Mouse (Mus musculus) C2C12 (cell line): ENCODE measurements around the gene 4932414N04Rik. TPM values are rescaled to one million over a fixed set of nuclear protein-coding genes. Genes with fewer than 3 reads are reported as not detected.
"Not testable (repeated sequence)": the region's sequence is repeated elsewhere in the genome, so short reads cannot be mapped to it uniquely, and the experiment has no call there.

Experiments
- H3K27me3 ChIP-seq: one replicate; pipeline ENCODE4 v1.6.1; 2011; ENCODE audit not compliant: control insufficient read depth, insufficient read depth, insufficient read length
- H3K36me3 ChIP-seq: one replicate; pipeline ENCODE4 v1.6.1; 2011; ENCODE audit not compliant: control insufficient read depth, insufficient read depth
- H3K4me3 ChIP-seq: one replicate; pipeline ENCODE4 v1.5.1; 2011; ENCODE audit warnings: mild to moderate bottlenecking, control low read depth; ENCODE audit not compliant: poor library complexity, insufficient read depth, severe bottlenecking
- H3K79me2 ChIP-seq: one replicate; pipeline ENCODE4 v1.6.1; 2011; ENCODE audit not compliant: control insufficient read depth, insufficient read depth
- H3K79me3 ChIP-seq: one replicate; pipeline ENCODE4 v1.6.1; 2011; ENCODE audit warnings: low read depth, control low read depth
- H3ac ChIP-seq: one replicate; pipeline ENCODE3; 2011; ENCODE audit warnings: low read depth; ENCODE audit not compliant: control insufficient read depth, insufficient read length
- CEBPB ChIP-seq: IDR thresholded peaks from one replicate; pipeline ENCODE4 v1.6.1; 2011; ENCODE audit warnings: low read depth, mild to moderate bottlenecking, control low read depth, moderate library complexity
- CTCF ChIP-seq: IDR thresholded peaks from one replicate; pipeline ENCODE4 v1.5.1; 2011; ENCODE audit not compliant: control insufficient read depth, insufficient read depth, insufficient read length
- FOSL1 ChIP-seq: IDR thresholded peaks from one replicate; pipeline ENCODE4 v1.8.0; 2011; ENCODE audit warnings: mild to moderate bottlenecking, low read length; ENCODE audit not compliant: poor library complexity, insufficient read depth, severe bottlenecking
- MAX ChIP-seq: IDR thresholded peaks from one replicate; pipeline ENCODE4 v1.6.1; 2011; ENCODE audit warnings: mild to moderate bottlenecking, control low read depth
- MYOD1 ChIP-seq: IDR thresholded peaks from one replicate; pipeline ENCODE4 v1.6.1; 2011; ENCODE audit warnings: low read depth; ENCODE audit not compliant: control insufficient read depth, insufficient read length
- MYOG ChIP-seq: IDR thresholded peaks from one replicate; pipeline ENCODE4 v1.6.1; 2011; ENCODE audit not compliant: control insufficient read depth, insufficient read length; ENCODE audit errors: extremely low read depth
- USF1 ChIP-seq: IDR thresholded peaks from one replicate; pipeline ENCODE4 v1.6.1; 2011; ENCODE audit warnings: low read depth, mild to moderate bottlenecking, control low read depth, moderate library complexity
- polyA plus RNA-seq: library from polyadenylated mRNA; unstranded; fragments of >200 nt; fragmentation: generic; extraction: Trizol; gene quantifications from one replicate; pipeline ENCODE4 v1.2.1, GENCODE M21; 2012; ENCODE audit warnings: missing spikeins

4932414N04Rik gene
- polyA plus RNA-seq, 1 experiment, result not detected

- H3K79me3 ChIP-seq, result no peaks in the 10 kb centered on the region
- no peaks in the 10 kb centered on the region for H3K27me3 ChIP-seq
- no peak overlapping the region for H3ac ChIP-seq
- TF ChIP-seq MAX (no peak), CEBPB (no peak), FOSL1 (no peak)
- H3K36me3 ChIP-seq, result no peaks in the 10 kb centered on the region
- H3K4me3 ChIP-seq, result no peak overlapping the region
- no peaks in the 10 kb centered on the region for H3K79me2 ChIP-seq
These were observed 109.1 kb downstream of the 4932414N04Rik start for GRCm38 (mm10) chr2:68765371-68765770.

GRCm38 (mm10) chr2:68767186-68767890 lies 111.1 kb downstream of the 4932414N04Rik start:
- H3K4me3 ChIP-seq, result no peak overlapping the region
- no peak overlapping the region for H3ac ChIP-seq
- no peaks in the 10 kb centered on the region for H3K36me3 ChIP-seq
- H3K79me3 ChIP-seq, result no peaks in the 10 kb centered on the region
- H3K27me3 ChIP-seq, result no peaks in the 10 kb centered on the region
- H3K79me2 ChIP-seq, result no peaks in the 10 kb centered on the region
- TF ChIP-seq MAX (no peak), MYOG (no peak), MYOD1 (no peak), FOSL1 (no peak), USF1 (no peak), CEBPB (no peak), CTCF (no peak)

DNA sequence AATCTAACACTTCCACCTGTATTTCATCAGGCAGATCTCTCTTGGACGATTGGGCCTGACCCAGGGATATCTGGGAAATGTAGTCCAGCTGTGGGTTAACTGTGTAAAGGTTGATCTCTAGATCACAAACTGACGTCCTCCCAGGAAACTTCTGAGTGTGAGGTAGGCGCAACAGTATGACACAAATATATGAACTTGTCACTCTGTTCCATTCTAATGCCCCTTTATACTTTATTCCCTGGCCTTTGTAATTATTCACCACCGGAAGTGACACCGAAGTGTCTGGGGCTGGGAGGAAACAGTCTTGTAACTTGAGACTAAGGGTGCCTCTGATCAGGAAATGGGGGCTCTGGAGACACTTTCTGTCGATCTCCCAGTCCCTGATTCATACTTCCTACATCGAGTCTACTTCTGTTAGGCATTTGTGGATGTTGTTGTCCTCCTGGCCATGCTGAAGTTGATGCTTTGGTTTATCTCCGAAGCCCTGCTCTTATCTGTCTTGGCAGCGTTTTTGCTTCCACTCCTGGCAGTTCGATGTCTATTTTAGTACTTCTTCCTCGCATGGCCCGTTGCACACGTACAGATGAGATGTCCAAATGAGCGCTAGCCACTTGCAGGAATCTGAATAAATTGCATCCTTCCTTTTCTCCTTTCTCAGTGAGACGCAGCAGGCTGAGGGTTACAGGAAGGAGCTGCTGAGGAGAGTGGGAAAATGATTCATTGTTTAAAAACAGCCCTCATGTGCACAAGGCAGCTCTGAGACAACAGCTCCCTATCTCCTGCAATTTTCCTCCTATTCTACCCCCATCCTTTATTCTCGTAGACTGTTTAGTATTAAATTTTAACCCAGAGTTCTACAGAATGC lies 126.2 kb downstream of the 4932414N04Rik start:
- TF ChIP-seq FOSL1 (no peak), USF1 (no peak)
- H3K4me3 ChIP-seq, result no peak overlapping the region
- no peaks in the 10 kb centered on the region for H3K36me3 ChIP-seq

DNA sequence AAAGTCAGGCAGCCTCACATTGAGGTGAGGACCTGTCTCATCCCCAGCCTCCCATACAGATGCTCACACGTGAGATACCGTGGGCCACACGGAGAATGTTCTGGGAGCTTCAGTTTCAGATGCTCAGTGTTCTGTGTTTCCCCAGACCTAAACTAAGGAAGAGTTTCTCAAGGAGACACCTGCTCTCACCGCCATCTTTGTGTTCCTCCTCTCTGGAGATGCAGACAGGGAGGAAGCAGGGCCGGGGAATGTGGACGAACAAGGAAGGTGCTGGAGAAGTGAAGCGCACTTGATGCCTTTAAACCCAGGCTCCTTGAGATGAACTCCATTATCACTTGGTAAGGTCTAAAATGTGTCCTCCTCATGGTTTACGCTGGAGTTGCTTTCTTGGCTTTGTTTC lies 127.4 kb downstream of the 4932414N04Rik start:
- H3K4me3 ChIP-seq, H3K79me2 ChIP-seq, H3K36me3 ChIP-seq: not testable (repeated sequence)

More for the DNA sequence above, 126.2 kb downstream of the 4932414N04Rik start:
- Histone ChIP-seq H3K79me2 (no peaks in the 10 kb centered on the region), H3ac (no peak overlapping the region), H3K79me3 (no peaks in the 10 kb centered on the region), H3K27me3 (no peaks in the 10 kb centered on the region)

GRCm38 (mm10) chr2:68784710-68785427 lies 128.6 kb downstream of the 4932414N04Rik start:
- TF ChIP-seq MYOD1, result no peak
- TF ChIP-seq CTCF, result peak; percentile 45
- Histone ChIP-seq H3K4me3 (no peak overlapping the region), H3K79me2 (no peaks in the 10 kb centered on the region), H3K36me3 (no peaks in the 10 kb centered on the region), H3K79me3 (no peaks in the 10 kb centered on the region), H3K27me3 (no peaks in the 10 kb centered on the region), H3ac (no peak overlapping the region)

More for the DNA sequence above, 127.4 kb downstream of the 4932414N04Rik start:
- not testable (repeated sequence) for H3ac ChIP-seq, H3K79me3 ChIP-seq, H3K27me3 ChIP-seq

DNA sequence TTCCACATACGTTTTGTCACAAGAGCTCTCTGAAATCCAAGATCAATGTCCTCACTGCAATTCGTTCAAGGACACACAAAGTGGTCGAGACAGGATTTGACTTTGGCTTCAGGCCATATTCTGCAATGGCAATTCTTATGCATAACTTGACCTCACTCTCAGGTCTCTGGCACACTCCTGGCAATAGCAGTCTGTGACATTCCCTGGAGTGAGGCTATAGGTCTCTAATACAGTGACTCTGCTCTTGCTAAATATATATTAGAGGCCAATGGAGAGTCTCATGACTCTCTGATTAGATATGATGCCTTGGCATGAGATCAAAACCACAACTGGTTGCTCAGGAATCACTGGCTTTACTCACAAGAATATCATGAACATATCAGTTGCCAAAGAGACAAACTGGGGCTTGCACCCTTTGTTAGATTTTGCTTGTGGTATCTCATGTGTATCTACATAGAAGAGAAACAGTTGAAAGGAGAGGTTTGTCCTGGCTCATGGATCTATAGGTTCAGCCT lies 130.9 kb downstream of the 4932414N04Rik start:
- no peaks in the 10 kb centered on the region for H3K27me3 ChIP-seq
- H3K79me3 ChIP-seq, result no peaks in the 10 kb centered on the region
- TF ChIP-seq FOSL1 (no peak), CTCF (no peak), MYOD1 (no peak), USF1 (no peak), MAX (no peak), MYOG (no peak), CEBPB (no peak)

More for the DNA sequence above, 130.9 kb downstream of the 4932414N04Rik start:
- no peaks in the 10 kb centered on the region for H3K36me3 ChIP-seq
- no peaks in the 10 kb centered on the region for H3K79me2 ChIP-seq
- H3ac ChIP-seq, result no peak overlapping the region
- no peak overlapping the region for H3K4me3 ChIP-seq
